Mouse (Mus musculus) thymus, postnatal 14 days (tissue): ENCODE measurements around the gene Cxcr5.

Experiments used
- DNase-seq: peaks from one replicate; pipeline ENCODE4 v3.0.0; 2021

Gene Cxcr5

GRCm38 (mm10) chr9:44477339-44478228 is 84.1 kb downstream of the Cxcr5 start:
- DNase-seq = peak; percentile 67

GRCm38 (mm10) chr9:44475936-44476335 is 85.7 kb downstream of the Cxcr5 start:
- DNase-seq = no peak

- DNase-seq = no peak
These were observed 87.3 kb downstream of the Cxcr5 start for GRCm38 (mm10) chr9:44474327-44474726.

GRCm38 (mm10) chr9:44473184-44473583 is 88.5 kb downstream of the Cxcr5 start:
- no peak for DNase-seq

GRCm38 (mm10) chr9:44468800-44469199 is 92.9 kb downstream of the Cxcr5 start:
- no peak for DNase-seq

GRCm38 (mm10) chr9:44468224-44468623 is 93.5 kb downstream of the Cxcr5 start:
- no peak for DNase-seq

- DNase-seq = no peak
These were observed 99.7 kb downstream of the Cxcr5 start for GRCm38 (mm10) chr9:44461950-44462349.
